Mouse (Mus musculus) stomach, adult 2 months (tissue): ENCODE data around the gene Cep41. TPM values are rescaled to one million over a fixed set of nuclear protein-coding genes. Genes with fewer than 3 reads are reported as not detected.

ENCODE experiments used
- polyA plus RNA-seq: library from polyadenylated mRNA; depleted of rRNA; stranded (reverse); fragments of >200 nt; gene quantifications from 2 replicates; pipeline ENCODE4 v1.2.3, GENCODE M21; 2012; rRNA removed

Cep41 gene
- polyA plus RNA-seq: 0.62 and 0.71 TPM in 2 replicates

GRCm38 (mm10) chr6:30693350-30693991 is at the start of gene Cep41:
TSS of gene Cep41 (minus strand) at chr6:30693749.

GRCm38 (mm10) chr6:30723331-30723730 is 29.8 kb upstream of the Cep41 start, which contains the start of gene Mest:
TSS of gene Mest (plus strand) at chr6:30723547.

GRCm38 (mm10) chr6:30638674-30639268 is 54.8 kb downstream of the Cep41 start, which contains the start of gene Cpa1:
TSS of gene Cpa1 (plus strand) at chr6:30639218.

GRCm38 (mm10) chr6:30610710-30611109 is 82.8 kb downstream of the Cep41 start, which contains the start of gene Cpa5:
TSS of gene Cpa5 (plus strand) at chr6:30611010.

Other genes starting within 250 kb of the Cep41 start
- gene Tmem209, start 184.0 kb downstream of the Cep41 start, polyA plus RNA-seq: 7.3 and 13.7 TPM in 2 replicates
- gene Ssmem1, start 183.9 kb downstream of the Cep41 start, polyA plus RNA-seq: not detected in 2 replicates
- gene Cpa2, start 152.2 kb downstream of the Cep41 start, polyA plus RNA-seq: 0.06 TPM in 1 of 2 replicates, not detected in the other
- 4.9 and 6.6 TPM in 2 replicates for gene Cpa4, start 125.4 kb downstream of the Cep41 start, polyA plus RNA-seq
- gene Cpa5, start 82.7 kb downstream of the Cep41 start, polyA plus RNA-seq: 0.24 TPM in 1 of 2 replicates, not detected in the other
- gene Cpa1, start 54.5 kb downstream of the Cep41 start, polyA plus RNA-seq: 0.22 and 0.45 TPM in 2 replicates
- gene Mest, start 29.8 kb upstream of the Cep41 start, polyA plus RNA-seq: 7.2 and 20.9 TPM in 2 replicates
- 0.94 and 1.5 TPM in 2 replicates for gene Copg2, start 203.0 kb upstream of the Cep41 start, polyA plus RNA-seq
- not detected in 2 replicates for gene Tsga13, start 221.8 kb upstream of the Cep41 start, polyA plus RNA-seq